Mouse (Mus musculus): ENCODE measurements at regions not wholly inside any gene's neighbourhood (a gene's known extent, or its start where the extent isn't known, plus 50 kb on each side); places are given as distances from the start of the nearest gene placed in this dataset.

GRCm38 (mm10) chr3:58146762-58147161 lies 267.8 kb upstream of the Tsc22d2 start:
- Histone ChIP-seq H3K4me1 (ENCODE audit: control insufficient read depth, insufficient read depth, low read length) (no peaks in the 10 kb centered on the region), H3K9me3 (ENCODE audit: control insufficient read depth, low read length) (no peaks in the 10 kb centered on the region), H3K27me3 (ENCODE audit: control insufficient read depth, insufficient read depth, low read length) (no peaks in the 10 kb centered on the region), H3K4me3 (ENCODE audit: low read length) (no peak overlapping the region), H3K36me3 (ENCODE audit: control insufficient read depth, insufficient read depth, low read length) (no peaks in the 10 kb centered on the region), H3K9ac (ENCODE audit: low read depth, low read length) (no peak overlapping the region), H3K4me2 (replicated peaks; ENCODE audit: low read depth, low read length) (no peak overlapping the region), H3K27ac (ENCODE audit: low read depth, low read length) (no peak overlapping the region)
- no peak for ATAC-seq (ENCODE audit: low FRiP score, low TSS enrichment)
- 35% methylated on average over 1 of the region's 1 CpGs for WGBS

- H3K4me2 ChIP-seq (replicated peaks; ENCODE audit: low read depth, low read length), result no peak overlapping the region
- H3K27ac ChIP-seq (ENCODE audit: low read depth, low read length), result no peak overlapping the region
Measured at GRCm38 (mm10) chr3:58153141-58153540, 261.4 kb upstream of the Tsc22d2 start.

GRCm38 (mm10) chr3:58153874-58154756 lies 260.4 kb upstream of the Tsc22d2 start:
- no peak overlapping the region for H3K9ac ChIP-seq (ENCODE audit: low read depth, low read length)
- no peaks in the 10 kb centered on the region for H3K9me3 ChIP-seq (ENCODE audit: control insufficient read depth, low read length)
- 79% methylated on average over 21 of the region's 21 CpGs for WGBS
- H3K36me3 ChIP-seq (ENCODE audit: control insufficient read depth, insufficient read depth, low read length), result no peaks in the 10 kb centered on the region
- ATAC-seq (ENCODE audit: low FRiP score, low TSS enrichment), result no peak
- H3K4me2 ChIP-seq (replicated peaks; ENCODE audit: low read depth, low read length), result no peak overlapping the region
- no peak overlapping the region for H3K27ac ChIP-seq (ENCODE audit: low read depth, low read length)
- H3K4me3 ChIP-seq (ENCODE audit: low read length), result no peak overlapping the region
- no peaks in the 10 kb centered on the region for H3K27me3 ChIP-seq (ENCODE audit: control insufficient read depth, insufficient read depth, low read length)
- no peaks in the 10 kb centered on the region for H3K4me1 ChIP-seq (ENCODE audit: control insufficient read depth, insufficient read depth, low read length)

More at GRCm38 (mm10) chr3:58153141-58153540, 261.4 kb upstream of the Tsc22d2 start:
- no peak overlapping the region for H3K4me3 ChIP-seq (ENCODE audit: low read length)
- H3K36me3 ChIP-seq (ENCODE audit: control insufficient read depth, insufficient read depth, low read length), result no peaks in the 10 kb centered on the region
- H3K27me3 ChIP-seq (ENCODE audit: control insufficient read depth, insufficient read depth, low read length), result no peaks in the 10 kb centered on the region
- 58% methylated on average over 3 of the region's 3 CpGs for WGBS
- H3K4me1 ChIP-seq (ENCODE audit: control insufficient read depth, insufficient read depth, low read length), result no peaks in the 10 kb centered on the region
- H3K9ac ChIP-seq (ENCODE audit: low read depth, low read length), result no peak overlapping the region
- no peaks in the 10 kb centered on the region for H3K9me3 ChIP-seq (ENCODE audit: control insufficient read depth, low read length)
- no peak for ATAC-seq (ENCODE audit: low FRiP score, low TSS enrichment)

GRCm38 (mm10) chr3:58159384-58159783 lies 255.1 kb upstream of the Tsc22d2 start:
- H3K9me3 ChIP-seq (ENCODE audit: control insufficient read depth, low read length), result no peaks in the 10 kb centered on the region
- H3K4me3 ChIP-seq (ENCODE audit: low read length), result no peak overlapping the region
- 0 out of 2 replicates have a peak, but pooled peaks have one; percentile 26 for ATAC-seq (ENCODE audit: low FRiP score, low TSS enrichment)
- no peaks in the 10 kb centered on the region for H3K27me3 ChIP-seq (ENCODE audit: control insufficient read depth, insufficient read depth, low read length)
- no peak overlapping the region for H3K4me2 ChIP-seq (replicated peaks; ENCODE audit: low read depth, low read length)
- H3K4me1 ChIP-seq (ENCODE audit: control insufficient read depth, insufficient read depth, low read length), result 0 out of 2 replicates have a peak, but pooled peaks cover 3% of the 10 kb centered on the region
- H3K9ac ChIP-seq (ENCODE audit: low read depth, low read length), result no peak overlapping the region
- no peak overlapping the region for H3K27ac ChIP-seq (ENCODE audit: low read depth, low read length)
- 54% methylated on average over 3 of the region's 3 CpGs for WGBS
- no peaks in the 10 kb centered on the region for H3K36me3 ChIP-seq (ENCODE audit: control insufficient read depth, insufficient read depth, low read length)

GRCm38 (mm10) chr3:58162238-58162637 lies 252.3 kb upstream of the Tsc22d2 start:
- WGBS, result 48% methylated on average over 10 of the region's 10 CpGs
- Histone ChIP-seq H3K4me1 (ENCODE audit: control insufficient read depth, insufficient read depth, low read length) (0 out of 2 replicates have a peak, but pooled peaks cover 3% of the 10 kb centered on the region), H3K36me3 (ENCODE audit: control insufficient read depth, insufficient read depth, low read length) (no peaks in the 10 kb centered on the region), H3K9me3 (ENCODE audit: control insufficient read depth, low read length) (no peaks in the 10 kb centered on the region), H3K27ac (ENCODE audit: low read depth, low read length) (no peak overlapping the region), H3K27me3 (ENCODE audit: control insufficient read depth, insufficient read depth, low read length) (no peaks in the 10 kb centered on the region), H3K4me3 (ENCODE audit: low read length) (no peak overlapping the region), H3K4me2 (replicated peaks; ENCODE audit: low read depth, low read length) (no peak overlapping the region), H3K9ac (ENCODE audit: low read depth, low read length) (no peak overlapping the region)
- ATAC-seq (ENCODE audit: low FRiP score, low TSS enrichment), result no peak

GRCm38 (mm10) chr3:58163806-58164205 lies 250.7 kb upstream of the Tsc22d2 start:
- H3K4me1 ChIP-seq (ENCODE audit: control insufficient read depth, insufficient read depth, low read length), result 0 out of 2 replicates have a peak, but pooled peaks cover 3% of the 10 kb centered on the region
- no peak overlapping the region for H3K4me3 ChIP-seq (ENCODE audit: low read length)
- no peaks in the 10 kb centered on the region for H3K27me3 ChIP-seq (ENCODE audit: control insufficient read depth, insufficient read depth, low read length)
- no peak overlapping the region for H3K4me2 ChIP-seq (replicated peaks; ENCODE audit: low read depth, low read length)
- no peaks in the 10 kb centered on the region for H3K36me3 ChIP-seq (ENCODE audit: control insufficient read depth, insufficient read depth, low read length)
- H3K9me3 ChIP-seq (ENCODE audit: control insufficient read depth, low read length), result no peaks in the 10 kb centered on the region
- peak; percentile 72 for ATAC-seq (ENCODE audit: low FRiP score, low TSS enrichment)
- H3K9ac ChIP-seq (ENCODE audit: low read depth, low read length), result no peak overlapping the region
- 6% methylated on average over 10 of the region's 10 CpGs for WGBS
- no peak overlapping the region for H3K27ac ChIP-seq (ENCODE audit: low read depth, low read length)

GRCm38 (mm10) chr3:58166628-58167027 lies 247.9 kb upstream of the Tsc22d2 start:
- no peak overlapping the region for H3K9ac ChIP-seq (ENCODE audit: low read depth, low read length)
- 40% methylated on average over 2 of the region's 2 CpGs for WGBS
- no peak for ATAC-seq (ENCODE audit: low FRiP score, low TSS enrichment)
- H3K9me3 ChIP-seq (ENCODE audit: control insufficient read depth, low read length), result no peaks in the 10 kb centered on the region
- no peaks in the 10 kb centered on the region for H3K27me3 ChIP-seq (ENCODE audit: control insufficient read depth, insufficient read depth, low read length)
- H3K4me2 ChIP-seq (replicated peaks; ENCODE audit: low read depth, low read length), result no peak overlapping the region
- no peak overlapping the region for H3K27ac ChIP-seq (ENCODE audit: low read depth, low read length)
- H3K4me1 ChIP-seq (ENCODE audit: control insufficient read depth, insufficient read depth, low read length), result 0 out of 2 replicates have a peak, but pooled peaks cover 3% of the 10 kb centered on the region
- no peak overlapping the region for H3K4me3 ChIP-seq (ENCODE audit: low read length)
- no peaks in the 10 kb centered on the region for H3K36me3 ChIP-seq (ENCODE audit: control insufficient read depth, insufficient read depth, low read length)

- H3K4me2 ChIP-seq (replicated peaks; ENCODE audit: low read depth, low read length), result no peak overlapping the region
- 0 out of 2 replicates have a peak, but pooled peaks cover 3% of the 10 kb centered on the region for H3K4me1 ChIP-seq (ENCODE audit: control insufficient read depth, insufficient read depth, low read length)
- no peaks in the 10 kb centered on the region for H3K9me3 ChIP-seq (ENCODE audit: control insufficient read depth, low read length)
- H3K27ac ChIP-seq (ENCODE audit: low read depth, low read length), result no peak overlapping the region
- no peaks in the 10 kb centered on the region for H3K36me3 ChIP-seq (ENCODE audit: control insufficient read depth, insufficient read depth, low read length)
- 84% methylated on average over 3 of the region's 3 CpGs for WGBS
- no peaks in the 10 kb centered on the region for H3K27me3 ChIP-seq (ENCODE audit: control insufficient read depth, insufficient read depth, low read length)
- H3K9ac ChIP-seq (ENCODE audit: low read depth, low read length), result no peak overlapping the region
- H3K4me3 ChIP-seq (ENCODE audit: low read length), result no peak overlapping the region
- no peak for ATAC-seq (ENCODE audit: low FRiP score, low TSS enrichment)
Measured at GRCm38 (mm10) chr3:58167121-58167520, 247.4 kb upstream of the Tsc22d2 start.

GRCm38 (mm10) chr3:58167761-58168290 lies 246.7 kb upstream of the Tsc22d2 start:
- 100% methylated on average over 1 of the region's 1 CpGs for WGBS

More at GRCm38 (mm10) chr3:58167761-58168290, 246.7 kb upstream of the Tsc22d2 start:
- Histone ChIP-seq H3K9ac (ENCODE audit: low read depth, low read length) (no peak overlapping the region), H3K27ac (ENCODE audit: low read depth, low read length) (no peak overlapping the region), H3K36me3 (ENCODE audit: control insufficient read depth, insufficient read depth, low read length) (no peaks in the 10 kb centered on the region), H3K4me2 (replicated peaks; ENCODE audit: low read depth, low read length) (no peak overlapping the region), H3K9me3 (ENCODE audit: control insufficient read depth, low read length) (no peaks in the 10 kb centered on the region), H3K4me3 (ENCODE audit: low read length) (no peak overlapping the region), H3K4me1 (ENCODE audit: control insufficient read depth, insufficient read depth, low read length) (0 out of 2 replicates have a peak, but pooled peaks cover 3% of the 10 kb centered on the region), H3K27me3 (ENCODE audit: control insufficient read depth, insufficient read depth, low read length) (no peaks in the 10 kb centered on the region)
- ATAC-seq (ENCODE audit: low FRiP score, low TSS enrichment), result no peak
